17 mouse cellular contexts compared by ENCODE assay signal in the genomic region with DNA sequence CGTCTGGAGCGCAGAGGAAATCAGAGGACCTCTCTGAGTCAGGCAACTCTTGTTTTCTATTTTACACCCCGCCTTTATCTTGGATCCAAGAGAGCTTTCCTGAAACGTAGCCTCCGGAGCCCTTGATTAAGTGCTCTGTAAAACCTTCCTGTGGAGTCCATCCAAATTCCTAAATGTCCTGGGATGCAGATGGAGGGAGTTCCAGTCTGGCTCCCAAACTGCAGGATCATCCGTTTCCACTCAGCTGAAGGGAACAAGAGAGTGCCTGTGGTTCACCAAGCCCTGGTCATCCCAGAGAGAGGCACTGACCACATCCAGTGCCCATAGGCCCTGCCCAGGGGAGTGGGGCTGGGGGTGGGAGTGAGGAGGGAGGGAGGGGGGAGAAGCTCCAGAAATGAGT. TPM values are rescaled to one million over a fixed set of nuclear protein-coding genes. Genes with fewer than 3 reads are reported as not detected.
A peak's percentile ranks its signal among the peaks of the same experiment; 100 is the strongest.
DNase-seq lines count a peak whose midpoint lies in the region; ATAC-seq and TF ChIP-seq lines count a peak whose summit lies in the region.
"Had no signal": no experiment of that assay in that cellular context is flagged by ENCODE, and none has a peak within 500 bp of the region (broad histone marks: within the 10 kb centered on the region; RNA-seq: fewer than 3 reads in every experiment).

No protein-coding gene starts in this region.

- no peak overlapping the region for H3K4me2 ChIP-seq in stomach, embryonic 16.5 days (ENCODE audit: low read depth, low read length)
- H3K4me2 ChIP-seq in stomach, postnatal 0 days (replicated peaks; ENCODE audit: low read depth) = no peak overlapping the region
- peak overlapping the region; percentile 25; the same call in 1 of the 2 replicates for H3K4me2 ChIP-seq in heart, embryonic 15.5 days
- no peak overlapping the region for H3K4me2 ChIP-seq in limb, embryonic 15.5 days
- no peak overlapping the region for H3K4me2 ChIP-seq in forebrain, embryonic 14.5 days (ENCODE audit: low read length)
- H3K4me2 ChIP-seq: forebrain, embryonic 15.5 days; liver, embryonic 13.5 days; midbrain, embryonic 12.5 days had no signal

- H3K4me1 ChIP-seq in heart, embryonic 10.5 days = peaks cover 8% of the 10 kb centered on the region; the same call in 1 of the 2 replicates
- no peaks in the 10 kb centered on the region; the same call in 1 of the 2 replicates for H3K4me1 ChIP-seq in stomach, embryonic 16.5 days (ENCODE audit: control insufficient read depth, insufficient read depth, low read length)
- no peaks in the 10 kb centered on the region for H3K4me1 ChIP-seq in stomach, postnatal 0 days (replicated peaks; ENCODE audit: control insufficient read depth, insufficient read depth)
- H3K4me1 ChIP-seq in heart, embryonic 15.5 days (replicated peaks) = peaks cover 8% of the 10 kb centered on the region
- peaks cover 7% of the 10 kb centered on the region; the same call in 1 of the 2 replicates for H3K4me1 ChIP-seq in limb, embryonic 15.5 days
- no peaks in the 10 kb centered on the region for H3K4me1 ChIP-seq in forebrain, embryonic 14.5 days (ENCODE audit: control insufficient read depth, insufficient read depth, low read length)
- H3K4me1 ChIP-seq: forebrain, embryonic 15.5 days; liver, embryonic 13.5 days; midbrain, embryonic 12.5 days had no signal

- TF ChIP-seq EP300 in stomach, postnatal 0 days (optimal IDR thresholded peaks at IDR 0.05) = no peak

- peak; percentile 96 for DNase-seq in heart, adult 11 months
- no peak for DNase-seq in heart, embryonic 10.5 days (ENCODE audit: low spot score)
- no peak for DNase-seq in stomach, postnatal 0 days (ENCODE audit: low spot score)
- DNase-seq in forebrain, embryonic 14.5 days (ENCODE audit: low spot score) = no peak
- DNase-seq: B cell, adult 2 months; cerebellum, adult 11 months; kidney, adult 18-20 months; liver, embryonic 13.5 days; lung, postnatal 36 days; thymus, adult 2 months had no signal

- WGBS in heart, embryonic 10.5 days = 34% methylated on average over 6 of the region's 6 CpGs
- WGBS in stomach, embryonic 16.5 days = 42% methylated on average over 6 of the region's 6 CpGs
- WGBS in stomach, postnatal 0 days = 33% methylated on average over 6 of the region's 6 CpGs
- 28% methylated on average over 6 of the region's 6 CpGs for WGBS in heart, embryonic 15.5 days
- 25% methylated on average over 6 of the region's 6 CpGs for WGBS in limb, embryonic 15.5 days
- 27% methylated on average over 6 of the region's 6 CpGs for WGBS in forebrain, embryonic 14.5 days

- ATAC-seq in stomach, embryonic 16.5 days (ENCODE audit: insufficient read depth, low FRiP score) = peak; percentile 56; the same call in 1 of the 2 replicates
- no peak for ATAC-seq in stomach, postnatal 0 days (ENCODE audit: low FRiP score, low TSS enrichment)
- 0 out of 2 replicates have a peak, but pooled peaks have one; percentile 27 for ATAC-seq in heart, embryonic 15.5 days (replicated peaks; ENCODE audit: insufficient number of reproducible peaks, insufficient read depth, low FRiP score, low read depth)
- no peak for ATAC-seq in limb, embryonic 15.5 days (ENCODE audit: insufficient number of reproducible peaks, low FRiP score, low TSS enrichment, low read depth)
- ATAC-seq in activated CD4-positive, CD25-positive, alpha-beta regulatory T cell, adult 4 months = no peak
- ATAC-seq in forebrain, embryonic 14.5 days = no peak
- ATAC-seq: forebrain, embryonic 15.5 days had no signal

- no peak overlapping the region for H3K4me3 ChIP-seq in heart, embryonic 10.5 days
- no peak overlapping the region for H3K4me3 ChIP-seq in stomach, embryonic 16.5 days (replicated peaks; ENCODE audit: low read length)
- no peak overlapping the region for H3K4me3 ChIP-seq in stomach, postnatal 0 days (ENCODE audit: low read depth, low read length)
- H3K4me3 ChIP-seq in heart, embryonic 15.5 days = 0 out of 2 replicates have a peak overlapping the region, but pooled peaks have one; percentile 10
- no peak overlapping the region for H3K4me3 ChIP-seq in limb, embryonic 15.5 days
- H3K4me3 ChIP-seq in forebrain, embryonic 14.5 days (ENCODE audit: low read depth, low read length) = no peak overlapping the region
- H3K4me3 ChIP-seq: forebrain, embryonic 15.5 days; left cerebral cortex, adult 2 months; liver, embryonic 13.5 days; midbrain, embryonic 12.5 days had no signal

- no peak overlapping the region for H3K27ac ChIP-seq in heart, embryonic 10.5 days
- no peak overlapping the region for H3K27ac ChIP-seq in stomach, embryonic 16.5 days (ENCODE audit: low read length)
- no peak overlapping the region for H3K27ac ChIP-seq in stomach, postnatal 0 days (replicated peaks)
- H3K27ac ChIP-seq in heart, embryonic 15.5 days = peak overlapping the region; percentile 42; the same call in 1 of the 2 replicates
- peak overlapping the region; percentile 43; the same call in 1 of the 2 replicates for H3K27ac ChIP-seq in limb, embryonic 15.5 days
- no peak overlapping the region for H3K27ac ChIP-seq in forebrain, embryonic 14.5 days (ENCODE audit: low read depth, low read length)
- H3K27ac ChIP-seq: forebrain, embryonic 15.5 days; left cerebral cortex, adult 2 months; liver, embryonic 13.5 days; midbrain, embryonic 12.5 days had no signal

- H3K9ac ChIP-seq in stomach, embryonic 16.5 days (ENCODE audit: low read length) = no peak overlapping the region
- H3K9ac ChIP-seq in stomach, postnatal 0 days (ENCODE audit: low read length) = no peak overlapping the region
- H3K9ac ChIP-seq in heart, embryonic 15.5 days = no peak overlapping the region
- no peak overlapping the region for H3K9ac ChIP-seq in limb, embryonic 15.5 days
- no peak overlapping the region for H3K9ac ChIP-seq in forebrain, embryonic 14.5 days (ENCODE audit: low read length)
- H3K9ac ChIP-seq: forebrain, embryonic 15.5 days; liver, embryonic 13.5 days; midbrain, embryonic 12.5 days had no signal

- H3K9me3 ChIP-seq in heart, embryonic 10.5 days = no peaks in the 10 kb centered on the region
- no peaks in the 10 kb centered on the region for H3K9me3 ChIP-seq in stomach, embryonic 16.5 days (replicated peaks; ENCODE audit: control insufficient read depth, low read length)
- H3K9me3 ChIP-seq in stomach, postnatal 0 days (ENCODE audit: control insufficient read depth, low read length) = no peaks in the 10 kb centered on the region
- H3K9me3 ChIP-seq in heart, embryonic 15.5 days (replicated peaks) = no peaks in the 10 kb centered on the region
- H3K9me3 ChIP-seq in limb, embryonic 15.5 days = no peaks in the 10 kb centered on the region
- H3K9me3 ChIP-seq in forebrain, embryonic 14.5 days (replicated peaks; ENCODE audit: control insufficient read depth, low read length) = no peaks in the 10 kb centered on the region
- H3K9me3 ChIP-seq: forebrain, embryonic 15.5 days; liver, embryonic 13.5 days; midbrain, embryonic 12.5 days had no signal

- no peaks in the 10 kb centered on the region for H3K27me3 ChIP-seq in heart, embryonic 10.5 days (ENCODE audit: insufficient read depth, poor library complexity, severe bottlenecking)
- no peaks in the 10 kb centered on the region for H3K27me3 ChIP-seq in stomach, embryonic 16.5 days (ENCODE audit: control insufficient read depth, insufficient read depth, low read length)
- H3K27me3 ChIP-seq in stomach, postnatal 0 days (ENCODE audit: control insufficient read depth, insufficient read depth, low read length) = no peaks in the 10 kb centered on the region
- H3K27me3 ChIP-seq in heart, embryonic 15.5 days = no peaks in the 10 kb centered on the region
- no peaks in the 10 kb centered on the region for H3K27me3 ChIP-seq in limb, embryonic 15.5 days
- H3K27me3 ChIP-seq in forebrain, embryonic 14.5 days (replicated peaks; ENCODE audit: control insufficient read depth, insufficient read depth, low read length) = no peaks in the 10 kb centered on the region
- H3K27me3 ChIP-seq: forebrain, embryonic 15.5 days; liver, embryonic 13.5 days; midbrain, embryonic 12.5 days had no signal

- no peak for TF ChIP-seq CTCF in stomach, postnatal 0 days (IDR thresholded peaks at IDR 0.05; ENCODE audit: low read depth)

- no peaks in the 10 kb centered on the region; the same call in 1 of the 2 replicates for H3K36me3 ChIP-seq in heart, embryonic 10.5 days
- H3K36me3 ChIP-seq in stomach, embryonic 16.5 days (ENCODE audit: control insufficient read depth, insufficient read depth, low read length) = no peaks in the 10 kb centered on the region
- H3K36me3 ChIP-seq in stomach, postnatal 0 days (ENCODE audit: control insufficient read depth, insufficient read depth, low read length) = no peaks in the 10 kb centered on the region; the same call in 1 of the 2 replicates
- H3K36me3 ChIP-seq in heart, embryonic 15.5 days = no peaks in the 10 kb centered on the region
- H3K36me3 ChIP-seq in limb, embryonic 15.5 days = no peaks in the 10 kb centered on the region
- no peaks in the 10 kb centered on the region for H3K36me3 ChIP-seq in forebrain, embryonic 14.5 days (ENCODE audit: control insufficient read depth, insufficient read depth, low read length)
- H3K36me3 ChIP-seq: forebrain, embryonic 15.5 days; midbrain, embryonic 12.5 days had no signal

RNA-seq across cellular contexts. Expression of a gene that starts 24.4 kb away (rescaled TPM):
- polyA plus RNA-seq in heart, embryonic 10.5 days (2016; fragmentation: Nextera tagmentation; extraction: Ambion mirVana) = 0.46 and 0.59 TPM in 2 replicates
- 3.6 and 4.9 TPM in 2 replicates for polyA plus RNA-seq in stomach, embryonic 16.5 days (2015; fragmentation: Nextera tagmentation; extraction: Ambion mirVana)
- polyA plus RNA-seq in stomach, postnatal 0 days (2015; fragmentation: Nextera tagmentation; extraction: Ambion mirVana) = 3.1 and 3.6 TPM in 2 replicates
- polyA plus RNA-seq in heart, embryonic 15.5 days (2015; fragmentation: Nextera tagmentation; extraction: Ambion mirVana) = 5.5 and 7.8 TPM in 2 replicates
- polyA plus RNA-seq in limb, embryonic 15.5 days (2015; fragmentation: Nextera tagmentation; extraction: Ambion mirVana) = 4.8 and 6.9 TPM in 2 replicates
- under 1 TPM; 0.51 to 0.73 TPM for polyA plus RNA-seq in activated CD4-positive, CD25-positive, alpha-beta regulatory T cell, adult 4 months (2017; shearing (Covaris generic))
- polyA plus RNA-seq in forebrain, embryonic 14.5 days (2014; fragmentation: Nextera tagmentation; extraction: Ambion mirVana) = 0.33 and 0.35 TPM in 2 replicates

RNA-seq across cellular contexts. Expression of a gene that starts 39.1 kb away (rescaled TPM):
- 9.1 and 10.1 TPM in 2 replicates for polyA plus RNA-seq in heart, embryonic 10.5 days (2016; fragmentation: Nextera tagmentation; extraction: Ambion mirVana)
- polyA plus RNA-seq in stomach, embryonic 16.5 days (2015; fragmentation: Nextera tagmentation; extraction: Ambion mirVana) = 17.5 and 20.1 TPM in 2 replicates
- polyA plus RNA-seq in stomach, postnatal 0 days (2015; fragmentation: Nextera tagmentation; extraction: Ambion mirVana) = 24.2 and 24.4 TPM in 2 replicates
- 10.3 and 11.9 TPM in 2 replicates for polyA plus RNA-seq in heart, embryonic 15.5 days (2015; fragmentation: Nextera tagmentation; extraction: Ambion mirVana)
- polyA plus RNA-seq in limb, embryonic 15.5 days (2015; fragmentation: Nextera tagmentation; extraction: Ambion mirVana) = 12.4 and 12.5 TPM in 2 replicates
- polyA plus RNA-seq in activated CD4-positive, CD25-positive, alpha-beta regulatory T cell, adult 4 months (2017; shearing (Covaris generic)) = 1 to 10 TPM; 5.9 to 6.8 TPM
- 7.4 and 8.1 TPM in 2 replicates for polyA plus RNA-seq in forebrain, embryonic 14.5 days (2014; fragmentation: Nextera tagmentation; extraction: Ambion mirVana)

RNA-seq across cellular contexts. Expression of a gene that starts 39.4 kb away (rescaled TPM):
- 39.2 and 49.6 TPM in 2 replicates for polyA plus RNA-seq in heart, embryonic 10.5 days (2016; fragmentation: Nextera tagmentation; extraction: Ambion mirVana)
- 44.7 and 46.2 TPM in 2 replicates for polyA plus RNA-seq in stomach, embryonic 16.5 days (2015; fragmentation: Nextera tagmentation; extraction: Ambion mirVana)
- 39.3 and 42.4 TPM in 2 replicates for polyA plus RNA-seq in stomach, postnatal 0 days (2015; fragmentation: Nextera tagmentation; extraction: Ambion mirVana)
- polyA plus RNA-seq in heart, embryonic 15.5 days (2015; fragmentation: Nextera tagmentation; extraction: Ambion mirVana) = 31.3 and 36.6 TPM in 2 replicates
- polyA plus RNA-seq in limb, embryonic 15.5 days (2015; fragmentation: Nextera tagmentation; extraction: Ambion mirVana) = 59.4 and 62.3 TPM in 2 replicates
- polyA plus RNA-seq in activated CD4-positive, CD25-positive, alpha-beta regulatory T cell, adult 4 months (2017; shearing (Covaris generic)) = 10 to 100 TPM; 11.5 to 12.1 TPM
- 73.6 and 75.3 TPM in 2 replicates for polyA plus RNA-seq in forebrain, embryonic 14.5 days (2014; fragmentation: Nextera tagmentation; extraction: Ambion mirVana)

Comparison
In these comparisons a context has a peak if more than half of its experiments do, and no peak if none do; other contexts are left out.
1. H3K27ac ChIP-seq: peak in heart, embryonic 15.5 days (single experiment) and limb, embryonic 15.5 days (single experiment); none in heart, embryonic 10.5 days (single experiment), stomach, embryonic 16.5 days (single experiment), stomach, postnatal 0 days (single experiment) and forebrain, embryonic 14.5 days (single experiment).
2. ATAC-seq: peak in stomach, embryonic 16.5 days (single experiment) and heart, embryonic 15.5 days (single experiment); none in stomach, postnatal 0 days (single experiment), limb, embryonic 15.5 days (single experiment), activated CD4-positive, CD25-positive, alpha-beta regulatory T cell, adult 4 months (single experiment) and forebrain, embryonic 14.5 days (single experiment).